Mouse (Mus musculus): Measurements from ENCODE around the gene Trp63. TPM values are rescaled to one million over a fixed set of nuclear protein-coding genes. Genes with fewer than 3 reads are reported as not detected.

The Trp63 gene
- polyA plus RNA-seq (2014; fragmentation: Illumina TruSeq; extraction: RNeasy Lipid Tissue Mini Kit (QIAGEN cat#74804)), result 9.3 TPM

DNA sequence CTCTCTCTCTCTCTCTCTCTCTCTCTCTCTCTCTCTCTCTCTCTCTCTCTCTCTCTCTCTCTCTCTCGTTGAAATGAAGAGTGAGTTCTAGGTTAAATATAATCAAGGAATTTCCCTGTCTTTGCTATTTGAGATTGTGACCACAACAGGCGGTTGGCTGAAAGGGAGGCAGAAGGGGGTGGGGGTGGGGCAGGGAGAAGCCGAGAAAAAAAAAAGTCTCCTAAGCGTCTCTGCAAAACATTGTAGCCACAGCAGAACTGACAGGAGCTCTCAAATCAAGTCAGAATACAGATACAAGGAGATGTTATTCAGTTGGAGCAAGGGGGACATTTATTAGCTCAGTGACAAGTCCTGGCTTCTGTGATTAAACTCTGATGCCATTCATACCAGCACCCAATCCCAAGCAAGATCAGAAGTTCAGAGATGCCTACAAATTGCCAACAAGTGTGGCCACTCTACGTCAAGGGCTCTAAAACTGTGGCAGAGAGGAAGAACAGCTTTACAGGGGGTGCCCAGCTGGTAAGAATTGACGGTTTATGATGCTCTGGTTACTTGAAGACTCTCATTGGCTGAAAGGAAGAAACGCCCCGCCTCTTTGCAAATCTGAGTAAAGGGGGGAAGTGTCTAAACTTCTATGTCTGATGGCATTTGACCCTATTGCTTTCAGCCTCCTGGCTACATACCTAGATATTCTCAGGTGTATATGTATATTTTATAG is at the start of gene Trp63:
Trp63 (plus strand) TSS at position 233 of the 718 bp plus-strand sequence.

All from ovary, adult 10 weeks (tissue).